Comparison of ENCODE assay signal across 8 mouse cellular contexts in the genomic region with DNA sequence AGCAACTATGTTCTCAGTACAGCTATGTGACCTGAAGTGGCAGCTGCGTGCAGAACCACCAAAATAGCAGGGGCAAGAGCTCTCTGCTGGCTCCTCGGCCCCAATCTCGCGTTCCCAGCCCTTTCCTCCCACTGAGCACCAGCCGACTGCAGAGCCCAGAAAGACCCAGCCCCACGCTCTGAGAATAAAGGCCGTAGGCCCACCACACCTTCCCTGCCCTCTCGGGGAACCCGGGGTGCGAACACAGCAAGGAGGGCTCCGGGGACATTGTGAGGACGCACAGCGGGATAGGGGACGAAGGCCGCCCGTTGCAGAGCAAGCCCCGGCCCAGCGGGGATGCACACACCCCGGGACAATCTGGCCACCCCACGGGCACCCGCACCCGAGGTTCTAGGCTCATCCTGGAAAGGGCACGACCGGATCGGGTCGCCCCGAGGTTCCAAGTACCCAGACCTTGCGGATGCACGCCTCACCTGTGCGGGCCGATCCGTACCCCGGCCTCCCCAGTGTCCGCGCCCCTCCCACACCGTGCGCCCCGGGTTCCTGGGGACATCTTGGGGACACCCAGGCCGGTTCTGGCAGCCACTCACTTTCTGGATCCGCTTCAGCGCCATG. TPM values are rescaled to one million over a fixed set of nuclear protein-coding genes. Genes with fewer than 3 reads are reported as not detected.
DNase-seq lines count a peak whose midpoint lies in the region; ATAC-seq lines count a peak whose summit lies in the region.

No protein-coding gene starts in this region.

- no peaks in the 10 kb centered on the region for H3K36me3 ChIP-seq in embryonic facial prominence, embryonic 12.5 days
- H3K36me3 ChIP-seq in heart, embryonic 14.5 days (ENCODE audit: control insufficient read depth, insufficient read depth, low read length), result no peaks in the 10 kb centered on the region; the same call in 1 of the 2 replicates
- no peaks in the 10 kb centered on the region for H3K36me3 ChIP-seq in neural tube, embryonic 13.5 days

- WGBS in embryonic facial prominence, embryonic 12.5 days, result under 1% methylated on average over 39 of the region's 41 CpGs
- under 1% methylated on average over 41 of the region's 41 CpGs for WGBS in heart, embryonic 14.5 days
- under 1% methylated on average over 39 of the region's 41 CpGs for WGBS in neural tube, embryonic 13.5 days

- no peaks in the 10 kb centered on the region for H3K9me3 ChIP-seq in embryonic facial prominence, embryonic 12.5 days
- H3K9me3 ChIP-seq in heart, embryonic 14.5 days (ENCODE audit: control insufficient read depth, low read length), result no peaks in the 10 kb centered on the region
- H3K9me3 ChIP-seq in neural tube, embryonic 13.5 days, result no peaks in the 10 kb centered on the region

- peaks cover 16% of the 10 kb centered on the region for H3K4me1 ChIP-seq in embryonic facial prominence, embryonic 12.5 days
- peaks cover 6 to 19% of the 10 kb centered on the region in 2 experiments for H3K4me1 ChIP-seq in heart, embryonic 14.5 days (ENCODE audit: control insufficient read depth in 2 of 2, insufficient read depth in 2 of 2, low read length in 2 of 2)
- peaks cover 50% of the 10 kb centered on the region for H3K4me1 ChIP-seq in neural tube, embryonic 13.5 days (replicated peaks)

- ATAC-seq in embryonic facial prominence, embryonic 12.5 days (ENCODE audit: insufficient number of reproducible peaks, insufficient read depth, low FRiP score, low TSS enrichment), result peak; percentile 72
- peak; percentile 42 for ATAC-seq in heart, embryonic 14.5 days (ENCODE audit: insufficient number of reproducible peaks, insufficient read depth, low FRiP score, low read depth)
- ATAC-seq in neural tube, embryonic 13.5 days (ENCODE audit: low read depth), result peak; percentile 86

- peak overlapping the region; percentile 80 for H3K27ac ChIP-seq in embryonic facial prominence, embryonic 12.5 days
- H3K27ac ChIP-seq in heart, embryonic 14.5 days (replicated peaks in 1 of 2; ENCODE audit: control insufficient read depth in 1 of 2, insufficient read depth in 1 of 2, low read depth in 2 of 2, low read length in 2 of 2), result peak overlapping the region; percentile 48 to 77
- peak overlapping the region; percentile 93 for H3K27ac ChIP-seq in neural tube, embryonic 13.5 days (replicated peaks)

- H3K9ac ChIP-seq in embryonic facial prominence, embryonic 12.5 days, result peak overlapping the region; percentile 97
- peak overlapping the region; percentile 93 for H3K9ac ChIP-seq in heart, embryonic 14.5 days (ENCODE audit: low read length)
- H3K9ac ChIP-seq in neural tube, embryonic 13.5 days, result peak overlapping the region; percentile 99

- H3K4me2 ChIP-seq in embryonic facial prominence, embryonic 12.5 days (replicated peaks), result peak overlapping the region; percentile 60
- peak overlapping the region; percentile 78 for H3K4me2 ChIP-seq in heart, embryonic 14.5 days (ENCODE audit: low read length)
- H3K4me2 ChIP-seq in neural tube, embryonic 13.5 days, result peak overlapping the region; percentile 70

- H3K27me3 ChIP-seq in embryonic facial prominence, embryonic 12.5 days, result no peaks in the 10 kb centered on the region
- H3K27me3 ChIP-seq in heart, embryonic 14.5 days (ENCODE audit: control insufficient read depth, insufficient read depth, low read length), result peaks cover 6% of the 10 kb centered on the region; the same call in 1 of the 2 replicates
- H3K27me3 ChIP-seq in neural tube, embryonic 13.5 days, result no peaks in the 10 kb centered on the region

- DNase-seq in layer of hippocampus, postnatal 25 days (ENCODE audit: extremely low spot score in 1 of 2, low spot score in 1 of 2), result peak; percentile 25 to 49
- no peak for DNase-seq in layer of hippocampus, postnatal 14 days (ENCODE audit: low spot score in 2 of 2)
- peak; percentile 50 for DNase-seq in ES-CJ7 (ENCODE audit: low read depth, low spot score)
- peak; percentile 7 for DNase-seq in liver
- no peak for DNase-seq in natural killer cell, adult 2 months (ENCODE audit: low spot score in 2 of 2)

- H3K4me3 ChIP-seq in embryonic facial prominence, embryonic 12.5 days, result peak overlapping the region; percentile 94
- peak overlapping the region; percentile 71 to 99 for H3K4me3 ChIP-seq in heart, embryonic 14.5 days (ENCODE audit: control insufficient read depth in 1 of 2, insufficient read depth in 1 of 2, low read depth in 1 of 2, low read length in 2 of 2)
- peak overlapping the region; percentile 97 for H3K4me3 ChIP-seq in neural tube, embryonic 13.5 days

RNA-seq across cellular contexts. Expression of a gene that starts 0.4 kb away (rescaled TPM):
- 10 to 100 TPM; 51.4 to 58.2 TPM for total RNA-seq in layer of hippocampus, postnatal 25 days (2021)
- 10 to 100 TPM; 56.2 to 62.6 TPM for total RNA-seq in layer of hippocampus, postnatal 14 days (2021)
- polyA plus RNA-seq in embryonic facial prominence, embryonic 12.5 days (2016; fragmentation: Nextera tagmentation; extraction: Ambion mirVana), result 78.3 and 86.5 TPM in 2 replicates
- polyA plus RNA-seq in heart, embryonic 14.5 days (2014; fragmentation: Nextera tagmentation; extraction: Ambion mirVana), result 74.3 and 74.4 TPM in 2 replicates
- 200 and 217 TPM in 2 replicates for polyA plus RNA-seq in neural tube, embryonic 13.5 days (2015; fragmentation: Nextera tagmentation; extraction: Ambion mirVana)

RNA-seq across cellular contexts. Expression of a gene that starts 46.5 kb away (rescaled TPM):
- 10 to 100 TPM; 36.1 to 49.5 TPM for total RNA-seq in layer of hippocampus, postnatal 25 days (2021)
- 10 to 100 TPM; 35.3 to 38.9 TPM for total RNA-seq in layer of hippocampus, postnatal 14 days (2021)
- 74.9 and 88.8 TPM in 2 replicates for polyA plus RNA-seq in embryonic facial prominence, embryonic 12.5 days (2016; fragmentation: Nextera tagmentation; extraction: Ambion mirVana)
- 39.7 and 49.9 TPM in 2 replicates for polyA plus RNA-seq in heart, embryonic 14.5 days (2014; fragmentation: Nextera tagmentation; extraction: Ambion mirVana)
- polyA plus RNA-seq in neural tube, embryonic 13.5 days (2015; fragmentation: Nextera tagmentation; extraction: Ambion mirVana), result 56.6 and 69.5 TPM in 2 replicates

Comparison
In these comparisons a context has a peak if more than half of its experiments do, and no peak if none do; other contexts are left out.
1. DNase-seq: peak in layer of hippocampus, postnatal 25 days (2 of 2), ES-CJ7 (single experiment) and liver (single experiment); none in layer of hippocampus, postnatal 14 days (0 of 2) and natural killer cell, adult 2 months (0 of 2).
2. Peak in every context shown above with its lines, with median percentiles within 50 percentile points of each other: ATAC-seq, H3K27ac ChIP-seq, H3K4me2 ChIP-seq, H3K4me3 ChIP-seq and H3K9ac ChIP-seq.